Mouse (Mus musculus) c-Kit-positive CD71-negative TER-119-negative erythroid progenitor cells, embryonic 14.5 days (primary cell): ENCODE measurements around the gene Naaladl2.
"Not testable (repeated sequence)": the region's sequence is repeated elsewhere in the genome, so short reads cannot be mapped to it uniquely, and the experiment has no call there.

ENCODE experiments used
- DNase-seq: peaks from one replicate; pipeline ENCODE4 v3.0.0-alpha.2; 2013; ENCODE audit warnings: low read depth

The Naaladl2 gene

DNA sequence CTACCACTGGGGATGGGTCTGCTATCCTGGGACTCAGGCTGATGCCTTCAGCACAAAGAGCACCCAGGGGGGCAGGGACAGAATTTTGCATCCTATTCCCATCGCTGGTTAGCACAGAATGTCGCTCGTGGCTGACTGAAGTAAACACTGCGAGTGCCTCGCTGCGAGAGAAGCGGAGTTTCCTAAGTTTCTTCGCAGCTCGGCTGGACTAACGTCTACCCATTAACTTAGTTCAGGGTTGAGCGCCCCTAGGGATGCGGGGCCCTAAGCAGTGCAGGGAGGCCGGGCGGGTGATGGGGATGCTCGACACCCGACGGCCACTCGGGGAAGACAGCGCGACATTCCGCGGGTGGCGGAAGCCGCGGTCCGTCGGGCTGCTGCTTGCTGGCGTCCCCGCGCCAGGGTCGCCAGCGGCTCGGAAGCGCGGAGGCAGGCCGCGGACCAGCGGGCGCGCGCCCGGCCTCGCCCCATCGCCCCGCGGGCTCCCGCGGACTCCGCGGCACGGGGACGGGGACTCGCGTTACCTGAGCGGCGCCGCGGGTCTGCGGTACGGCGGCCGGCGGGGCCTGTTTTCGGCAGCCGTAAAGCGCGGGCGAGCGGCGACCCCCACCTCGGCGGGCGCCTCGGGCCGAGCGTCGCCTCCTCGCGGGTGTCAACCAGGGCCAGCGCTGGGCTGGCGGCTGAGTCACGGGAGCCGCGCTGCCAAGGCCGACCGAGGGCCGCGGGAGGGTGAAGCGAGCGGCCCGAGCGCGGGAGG lies at the start of gene Naaladl2:
Gene Naaladl2, minus strand, starts transcription at position 707 of the 757 bp plus-strand sequence.
- DNase-seq = no peak

DNA sequence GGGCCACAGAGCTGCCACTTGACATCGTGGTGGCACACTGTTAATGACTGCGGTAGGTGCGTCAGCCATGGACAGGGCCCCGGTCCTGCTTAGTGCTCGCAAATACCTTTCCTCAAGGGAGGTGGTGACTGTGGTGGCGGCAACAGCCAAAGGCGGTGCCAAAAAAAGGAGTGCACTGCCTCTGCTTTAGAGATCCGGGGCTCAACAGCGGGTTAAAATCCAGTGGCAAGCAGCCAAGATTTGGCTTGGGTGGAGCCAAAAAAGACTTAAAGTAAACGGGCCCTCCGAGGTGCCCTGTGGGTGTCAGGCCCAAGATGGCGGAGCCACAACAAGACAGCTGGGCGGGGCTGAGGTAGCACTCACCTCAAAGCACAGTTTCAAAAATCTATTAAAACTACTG lies 7.7 kb upstream of the Naaladl2 start:
- DNase-seq = no peak

DNA sequence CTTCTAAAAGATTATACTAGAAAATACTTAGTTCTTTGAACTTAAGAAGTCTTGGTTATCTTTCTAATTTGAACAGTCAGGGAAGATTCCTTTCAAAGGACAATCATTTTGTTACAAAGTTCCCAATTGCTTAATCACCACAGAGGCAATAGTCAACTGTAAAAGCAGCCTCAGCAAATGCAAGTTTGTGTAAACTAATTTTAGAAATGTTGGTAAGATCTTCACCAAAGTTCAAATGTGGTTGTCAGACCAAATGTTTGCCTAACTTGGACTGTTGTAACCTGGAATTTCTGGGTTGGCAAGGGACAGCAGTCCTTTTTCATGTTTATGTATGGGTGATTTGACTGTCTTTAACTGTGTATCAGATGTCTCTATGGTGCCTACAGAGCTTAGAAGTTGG lies 3.2 kb upstream of the Naaladl2 start:
- no peak for DNase-seq

DNA sequence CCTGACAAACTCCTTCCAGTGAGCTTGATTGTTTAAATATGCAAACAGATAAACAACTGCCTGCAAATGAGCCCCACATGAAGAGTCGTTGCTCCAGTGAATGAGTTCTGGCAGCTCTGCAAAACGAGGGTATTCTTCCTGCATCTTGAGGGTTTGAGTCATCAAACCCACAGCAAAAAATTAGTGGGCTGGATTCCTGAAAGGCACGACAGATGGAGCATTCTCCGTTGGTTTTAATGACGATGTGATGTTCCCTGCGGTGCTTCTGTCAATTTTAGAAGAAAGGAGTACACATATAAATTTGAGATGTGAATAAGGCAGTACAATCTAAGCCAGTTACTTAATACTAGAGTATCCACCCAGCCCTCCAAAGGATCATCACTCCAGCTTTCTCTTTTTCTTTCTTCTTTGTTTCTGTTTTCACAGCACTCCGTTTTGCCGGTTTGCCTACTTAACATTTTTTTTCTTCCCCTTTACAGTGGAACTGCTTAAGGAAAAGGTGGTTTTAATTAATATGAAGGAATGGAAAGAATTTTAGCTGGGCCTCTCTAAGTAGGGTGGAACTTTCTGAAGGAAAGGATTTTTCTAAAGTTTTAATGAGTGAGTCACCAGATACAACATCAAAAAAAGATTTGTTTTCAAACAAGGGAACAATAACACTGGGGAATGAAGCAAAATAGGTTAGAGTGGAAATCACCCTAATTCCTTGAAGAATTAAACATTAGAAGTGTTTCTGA lies 1.1 kb upstream of the Naaladl2 start:
- DNase-seq = no peak

DNA sequence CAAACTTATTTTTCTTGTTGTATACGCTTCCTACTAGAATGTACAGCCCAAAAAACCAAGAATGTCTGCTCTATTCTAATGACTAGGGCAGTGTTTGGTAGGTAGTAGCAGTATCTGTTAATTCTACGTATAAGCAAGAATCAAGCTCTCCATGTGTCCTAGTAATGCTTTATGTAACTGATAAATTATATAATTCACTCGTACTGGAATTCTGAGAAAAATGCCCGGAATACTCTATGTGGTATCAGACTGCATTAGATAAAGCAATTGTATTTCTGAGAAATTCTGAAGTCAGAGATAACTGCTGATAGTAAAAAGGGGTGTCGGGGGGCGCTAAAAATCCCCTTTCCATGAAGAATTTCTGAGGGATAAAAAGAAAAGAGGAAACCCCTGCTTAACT lies 950 bp downstream of the Naaladl2 start:
- DNase-seq = no peak

DNA sequence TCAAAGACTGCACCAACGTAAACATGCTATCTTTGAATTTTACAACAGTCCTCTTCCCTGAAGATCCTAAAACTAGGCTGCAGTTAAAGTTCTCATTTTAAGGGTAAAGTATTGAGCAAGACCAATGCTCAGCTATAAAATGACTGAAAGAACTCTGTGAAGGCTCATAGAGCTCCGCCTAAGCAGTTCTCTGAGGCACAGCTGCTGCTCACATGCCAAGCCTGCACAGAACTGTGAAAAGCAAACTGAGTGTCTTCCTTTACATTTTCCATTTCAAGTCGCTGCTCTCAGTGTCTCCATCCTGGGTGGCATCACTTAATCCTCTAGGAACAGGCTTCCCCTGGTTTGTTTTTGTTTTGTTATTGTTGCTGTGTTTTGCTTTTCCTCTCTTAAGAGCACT lies 12.2 kb downstream of the Naaladl2 start:
- no peak for DNase-seq

DNA sequence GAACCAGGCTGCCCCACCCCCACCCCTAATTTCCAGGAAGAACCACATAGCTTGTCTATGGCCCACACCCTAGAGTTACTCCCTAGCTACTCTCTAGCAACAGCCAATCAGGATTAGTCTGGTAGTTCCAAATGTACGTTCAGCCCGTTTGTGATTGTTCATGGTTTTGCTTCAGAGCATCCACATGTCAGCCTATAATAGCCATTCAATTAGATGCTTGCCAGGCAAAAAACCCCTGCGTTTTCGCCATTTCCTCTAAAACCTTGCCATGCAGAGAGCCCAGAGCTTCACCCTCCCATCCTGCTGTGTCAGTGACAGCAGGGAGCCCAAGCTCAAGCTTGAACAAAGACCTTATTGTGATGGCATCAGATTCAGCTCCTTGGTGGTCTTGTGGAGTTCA lies 16.2 kb downstream of the Naaladl2 start:
- no peak for DNase-seq

DNA sequence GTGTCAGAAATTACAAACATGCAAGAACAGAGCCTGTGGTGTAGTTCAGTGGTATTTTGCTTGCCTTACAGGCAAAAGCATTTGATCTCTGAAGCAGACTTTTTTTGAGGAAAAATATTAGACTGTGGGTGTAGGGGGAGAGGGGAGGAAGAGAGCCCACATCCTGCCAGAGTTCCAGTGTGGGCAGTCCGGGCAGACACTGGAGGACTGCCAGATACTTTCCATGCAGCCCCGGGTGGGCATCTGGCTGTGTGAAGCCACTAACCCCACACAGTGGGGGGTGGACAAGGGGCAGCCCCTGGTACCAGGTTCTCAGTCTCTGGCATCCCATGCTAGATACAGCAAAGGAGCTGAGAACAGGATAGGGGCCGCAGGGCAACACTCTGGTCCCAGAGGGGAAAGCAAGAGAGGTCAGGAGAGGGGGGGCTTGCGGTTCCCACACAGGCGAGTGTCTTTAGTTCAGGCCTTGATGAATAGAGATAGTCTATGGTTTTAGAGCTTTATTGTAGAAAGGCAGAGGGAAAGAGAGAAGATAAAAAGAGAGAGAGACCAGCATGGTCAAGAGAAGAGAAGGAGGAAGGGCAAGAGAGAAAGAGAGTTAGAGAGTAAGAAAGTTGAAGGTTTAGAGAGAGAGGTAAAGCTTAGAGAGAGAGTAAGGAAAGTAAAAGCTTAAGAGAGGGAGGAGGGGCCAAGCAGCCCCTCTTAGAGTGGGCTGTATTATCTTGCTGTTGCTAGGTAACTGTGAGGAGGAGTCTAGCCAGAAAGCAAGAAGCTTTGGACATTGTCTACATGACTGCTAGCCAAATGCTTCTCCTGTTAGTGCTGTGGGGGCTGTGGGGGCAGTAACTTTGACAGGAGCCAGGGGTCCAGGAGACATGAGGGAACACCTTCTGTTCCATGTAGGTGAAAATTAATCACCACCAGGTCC lies 18.9 kb downstream of the Naaladl2 start:
- DNase-seq = no peak

DNA sequence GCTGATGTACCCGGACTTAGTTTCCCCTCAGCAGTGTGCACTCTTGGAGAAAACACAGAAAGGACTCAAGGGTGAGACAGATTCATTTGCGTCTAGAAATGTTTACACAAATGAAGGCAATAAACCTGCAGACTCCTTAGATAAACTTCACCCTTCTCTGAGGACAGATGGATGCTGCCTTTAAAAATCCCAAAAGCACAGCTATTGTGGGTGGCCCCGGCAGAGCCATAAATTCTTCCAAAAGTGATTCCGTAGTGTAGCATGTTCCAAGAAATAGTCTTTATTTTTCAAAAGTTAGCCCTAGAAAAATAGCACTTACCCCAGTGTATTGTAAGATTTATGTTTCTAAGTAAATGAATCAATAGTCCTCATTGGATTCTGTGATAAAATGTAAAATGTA lies 31.0 kb downstream of the Naaladl2 start:
- DNase-seq = no peak

DNA sequence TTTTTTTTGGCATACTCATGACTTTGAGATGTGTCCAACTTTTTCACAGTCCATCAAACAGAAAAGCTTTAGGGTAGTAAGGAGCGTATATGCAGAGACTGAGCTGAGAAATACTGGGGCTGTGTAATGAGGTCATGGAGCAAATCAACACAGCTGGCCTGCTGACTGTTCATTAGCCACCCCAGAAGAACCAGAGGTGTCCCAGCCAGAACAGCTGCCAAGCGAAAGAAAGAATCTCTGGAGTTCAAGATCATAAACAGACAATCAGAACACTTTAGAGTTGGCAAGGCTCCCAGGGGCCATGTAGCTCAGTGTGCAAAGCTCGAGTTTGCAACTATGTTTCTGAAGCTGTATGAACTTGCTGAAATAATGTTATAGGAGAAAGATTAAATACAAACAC lies 35.1 kb downstream of the Naaladl2 start:
- DNase-seq = no peak

DNA sequence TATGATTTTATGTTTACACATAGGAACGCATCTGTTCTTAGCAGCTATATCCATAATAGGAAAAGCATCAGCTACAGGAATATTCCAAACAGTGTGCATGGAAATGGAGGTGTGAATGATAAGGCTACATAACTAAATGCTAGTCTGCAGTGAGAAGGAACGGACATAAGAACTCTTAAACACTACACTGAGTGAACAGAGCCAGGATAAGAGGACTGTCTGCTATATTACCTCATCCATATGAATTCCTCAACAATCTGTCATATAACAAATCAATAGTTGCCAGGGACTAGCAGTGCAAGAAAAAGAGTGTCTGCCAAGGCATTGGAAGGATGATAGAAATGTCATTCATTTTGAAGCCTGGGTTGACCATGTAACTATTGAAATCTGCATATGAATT lies 51.1 kb downstream of the Naaladl2 start:
- DNase-seq = no peak

DNA sequence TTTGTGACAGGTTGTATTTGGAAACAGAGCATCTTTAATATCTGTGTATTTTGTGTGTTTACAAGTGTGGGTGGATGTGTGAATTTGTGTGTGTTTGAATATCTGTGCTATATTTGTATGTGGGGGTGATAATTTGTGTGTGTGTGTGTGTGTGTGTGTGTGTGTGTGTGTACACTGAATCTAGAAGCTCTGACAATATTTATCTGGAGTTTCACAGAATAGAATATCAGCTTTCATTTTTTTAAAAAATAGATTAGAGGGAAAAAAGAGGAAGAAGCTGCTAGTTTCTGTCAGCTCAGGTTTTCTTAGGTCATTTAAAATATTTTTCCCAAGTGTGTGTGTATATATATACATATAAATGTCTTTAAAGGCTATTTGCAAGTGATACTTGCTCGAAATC lies 68.3 kb downstream of the Naaladl2 start:
- DNase-seq = no peak

DNA sequence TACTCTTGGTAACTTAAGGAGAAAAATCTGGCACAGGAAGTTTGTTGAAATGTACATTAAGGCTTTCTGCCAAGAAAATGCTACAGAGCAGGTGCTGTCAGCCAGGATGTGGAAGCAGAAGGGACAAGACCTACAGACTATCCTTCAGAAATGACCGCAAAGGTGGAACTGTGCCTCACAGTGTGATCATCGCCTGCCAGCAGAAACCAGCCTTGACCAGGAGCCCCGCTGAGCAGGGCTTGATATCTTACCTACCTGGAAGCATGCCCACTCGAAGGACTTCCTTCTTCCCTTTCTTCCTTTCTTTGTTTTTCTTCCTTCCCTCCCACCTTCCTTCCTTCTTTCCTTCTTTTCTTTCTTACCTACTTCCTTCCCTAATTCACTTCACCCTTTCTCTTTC lies 69.8 kb downstream of the Naaladl2 start:
- DNase-seq = no peak

DNA sequence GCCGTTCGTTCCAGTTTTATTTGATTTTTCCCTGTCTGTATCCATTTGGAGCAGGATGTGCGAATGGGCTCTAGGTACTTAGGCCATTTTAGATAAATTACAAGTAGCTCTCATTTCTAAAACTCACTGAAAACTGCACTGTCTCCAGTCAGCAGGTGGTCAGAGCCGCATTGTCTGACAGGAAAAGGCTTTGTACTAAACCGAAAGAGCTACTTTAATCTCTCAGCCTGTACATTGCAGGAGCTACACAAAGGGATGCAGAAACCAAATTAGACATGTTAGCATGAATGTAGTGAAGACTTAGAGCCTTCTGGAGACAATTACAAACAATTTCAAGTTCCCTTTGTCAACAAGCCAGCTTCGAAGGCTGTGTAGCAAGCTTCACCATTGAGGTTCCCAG lies 70.2 kb downstream of the Naaladl2 start:
- no peak for DNase-seq

DNA sequence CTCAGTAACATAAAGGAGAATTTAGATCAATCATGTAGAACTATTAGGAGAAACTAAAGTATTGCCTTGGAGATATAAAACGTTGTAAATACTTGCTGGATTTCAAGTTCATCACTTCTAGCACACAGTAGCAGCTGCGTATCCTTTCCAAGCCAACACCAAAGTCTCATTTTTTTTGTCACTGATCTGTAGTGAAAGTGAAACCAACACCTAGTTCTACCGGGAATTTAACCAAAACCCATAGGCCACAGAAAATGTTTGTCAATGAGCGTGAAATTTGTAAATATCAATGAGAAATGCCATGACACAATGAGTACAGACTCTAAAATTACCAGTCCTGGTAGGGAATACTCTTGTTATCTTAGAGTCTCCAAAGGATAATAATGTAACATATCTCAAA lies 80.8 kb downstream of the Naaladl2 start:
- no peak for DNase-seq

DNA sequence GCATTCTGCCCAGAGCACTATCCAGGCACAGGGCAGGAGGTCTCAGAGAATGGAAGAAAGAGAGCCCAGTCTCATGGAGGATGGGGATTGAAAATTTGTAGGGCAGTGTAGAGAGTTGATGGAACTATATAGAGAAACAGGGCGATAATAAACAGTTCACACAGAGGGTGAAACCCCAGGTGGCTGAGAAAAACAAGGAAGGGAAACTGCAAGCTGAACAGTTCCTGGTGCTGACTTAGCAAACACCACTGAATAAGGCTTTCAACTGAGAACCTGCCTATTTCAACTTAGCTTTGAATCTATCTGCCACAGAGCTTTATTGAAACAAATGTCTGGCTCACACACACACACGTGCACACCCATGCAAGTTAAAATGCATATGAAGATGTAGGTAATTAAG lies 91.1 kb downstream of the Naaladl2 start:
- no peak for DNase-seq

DNA sequence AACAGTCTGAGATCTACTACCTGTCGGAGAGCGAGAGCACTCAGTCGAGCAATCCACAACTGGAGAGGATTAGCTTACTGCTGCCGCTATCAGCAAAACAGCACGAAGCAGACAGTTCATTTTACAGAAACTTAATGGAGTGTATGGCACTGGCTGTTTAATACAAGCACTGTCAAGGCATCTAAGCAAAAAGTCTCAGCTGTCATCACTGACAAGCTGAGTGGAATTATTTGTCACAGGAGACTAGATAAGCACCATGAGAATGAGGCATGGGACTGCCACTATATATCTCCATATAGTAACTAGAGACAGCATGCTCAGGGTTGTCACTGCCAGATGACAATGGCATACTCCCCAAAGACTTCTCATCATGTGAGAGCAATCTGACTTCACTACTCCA lies 124.1 kb downstream of the Naaladl2 start:
- no peak for DNase-seq

DNA sequence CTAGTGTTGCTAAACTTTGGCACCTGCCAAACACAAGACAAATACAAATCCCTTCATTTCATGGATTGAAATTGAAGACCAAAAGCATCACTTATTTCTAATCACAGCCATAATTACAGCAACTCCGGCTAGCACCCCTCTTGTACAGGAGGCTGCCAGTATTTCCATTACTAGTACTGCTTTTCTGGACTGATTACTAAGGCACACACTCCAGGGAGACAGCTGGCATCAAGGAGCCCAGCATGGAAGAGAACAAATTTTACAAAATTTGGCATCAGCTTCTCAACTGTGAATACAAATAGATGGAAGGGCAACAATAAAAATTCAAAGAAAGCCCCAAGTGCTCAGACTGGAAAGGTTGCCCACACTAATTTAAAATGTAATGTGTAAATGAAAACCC lies 133.3 kb downstream of the Naaladl2 start:
- DNase-seq = no peak

DNA sequence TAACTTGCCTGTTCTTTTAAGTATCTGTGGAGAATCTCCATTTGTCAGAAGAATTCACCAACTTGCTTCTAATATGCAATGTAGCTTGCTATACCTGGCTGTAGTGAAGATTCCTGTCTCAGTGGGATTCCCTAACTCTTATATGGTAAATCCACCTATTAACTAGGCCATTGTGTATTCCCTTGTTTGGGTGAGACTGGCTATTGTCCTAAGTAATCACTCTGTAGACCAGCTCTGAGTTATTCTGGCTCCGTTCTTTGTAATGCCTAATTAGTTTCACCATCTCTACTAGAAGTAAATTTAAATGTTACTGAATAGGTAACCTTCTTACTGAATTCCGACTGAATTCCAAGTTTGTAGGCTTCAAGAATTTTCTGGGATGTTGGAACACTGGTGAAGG lies 137.3 kb downstream of the Naaladl2 start:
- not testable (repeated sequence) for DNase-seq

DNA sequence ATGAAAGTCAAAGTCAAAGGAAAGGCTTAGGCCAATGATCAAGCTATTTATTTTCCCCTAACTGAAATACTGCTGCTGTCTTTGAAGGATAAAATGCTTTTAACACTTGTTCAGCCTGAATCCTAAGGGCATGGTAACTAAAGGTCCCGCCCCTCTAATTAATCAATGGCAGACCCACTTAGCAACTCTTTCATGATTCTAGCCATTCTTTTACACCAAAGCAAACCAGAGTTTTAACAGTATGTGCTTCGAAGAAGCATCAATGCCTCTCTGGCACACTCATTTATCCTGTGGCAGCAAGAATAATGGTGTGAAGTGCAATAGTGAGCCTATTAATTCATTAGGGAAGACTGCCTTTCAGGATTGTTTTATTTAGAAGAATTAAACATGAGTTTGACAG lies 151.5 kb downstream of the Naaladl2 start:
- DNase-seq = no peak

DNA sequence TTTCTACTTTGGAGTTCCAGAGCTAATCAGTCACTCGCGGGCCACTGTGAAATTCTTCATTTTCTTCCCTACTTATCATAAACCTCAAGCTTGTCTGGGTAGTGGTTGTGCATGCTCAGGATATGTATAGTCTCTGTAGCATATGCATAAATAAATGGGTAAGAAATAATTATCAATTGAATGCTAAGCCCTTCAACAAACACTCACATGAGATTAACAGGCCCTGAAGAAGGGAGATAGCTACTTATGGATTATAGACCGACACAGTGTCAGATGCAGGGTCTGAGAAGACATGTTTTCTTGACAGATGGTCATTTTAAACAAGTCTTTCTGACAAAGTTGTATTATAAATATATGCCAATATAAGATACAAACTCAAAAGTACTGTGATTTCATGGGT lies 152.0 kb downstream of the Naaladl2 start:
- DNase-seq = no peak

DNA sequence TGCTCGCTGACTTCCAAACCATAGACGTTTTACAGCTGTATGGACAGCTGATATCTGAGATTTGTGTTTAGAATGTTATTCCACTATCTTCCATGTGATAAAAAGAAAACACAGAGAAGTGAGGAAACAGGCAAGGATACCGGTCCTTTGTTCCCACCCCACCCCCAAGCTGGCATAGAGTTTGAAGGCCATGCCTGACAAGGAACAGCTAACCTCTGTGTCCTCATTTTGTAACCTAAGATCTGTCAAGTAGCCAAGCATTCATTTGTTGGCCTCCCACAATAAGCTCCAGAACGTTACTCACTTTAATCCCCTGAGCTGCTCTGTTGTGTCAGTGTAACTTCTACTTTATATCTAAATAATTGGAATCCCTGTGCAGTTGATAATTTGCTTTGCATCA lies 161.9 kb downstream of the Naaladl2 start:
- no peak for DNase-seq

DNA sequence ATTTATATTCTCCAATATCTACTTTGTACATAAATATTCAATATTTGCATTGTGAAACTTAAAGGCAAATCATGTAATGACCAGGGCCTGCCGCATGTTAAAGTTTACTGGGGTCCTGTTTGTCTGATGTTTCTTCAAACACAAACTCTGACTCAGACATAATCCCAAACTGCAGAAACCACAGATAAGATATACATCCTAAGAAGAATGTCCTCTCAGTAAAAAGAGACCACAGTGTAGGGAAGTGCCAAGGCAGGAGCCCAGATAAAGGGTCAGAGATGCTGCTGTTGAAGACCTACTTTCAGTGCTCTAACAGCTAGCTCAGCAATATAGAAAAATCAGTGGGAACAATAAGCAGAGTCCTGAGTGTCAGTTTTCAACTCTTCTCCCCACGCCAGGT lies 201.9 kb downstream of the Naaladl2 start:
- no peak for DNase-seq
